ENCODE assay signal across 10 mouse cellular contexts in genomic region chr9:25519193-25519592, GRCm38 (mm10). TPM values are rescaled to one million over a fixed set of nuclear protein-coding genes. Genes with fewer than 3 reads are reported as not detected.
A peak's percentile ranks its signal among the peaks of the same experiment; 100 is the strongest.
DNase-seq lines count a peak whose midpoint lies in the region; ATAC-seq and TF ChIP-seq lines count a peak whose summit lies in the region.
"Had no signal": no experiment of that assay in that cellular context is flagged by ENCODE, and none has a peak within 500 bp of the region (broad histone marks: within the 10 kb centered on the region; RNA-seq: fewer than 3 reads in every experiment).

No protein-coding gene starts in this region.

- H3K27me3 ChIP-seq in kidney, postnatal 0 days (ENCODE audit: insufficient read depth, low read length) = no peaks in the 10 kb centered on the region
- no peaks in the 10 kb centered on the region for H3K27me3 ChIP-seq in heart, embryonic 16.5 days (ENCODE audit: control insufficient read depth, insufficient read depth, low read length)
- H3K27me3 ChIP-seq in thymus, adult 2 months (ENCODE audit: control insufficient read depth, insufficient read depth, low read length) = no peaks in the 10 kb centered on the region

- no peak overlapping the region for H3K27ac ChIP-seq in kidney, postnatal 0 days
- no peak overlapping the region for H3K27ac ChIP-seq in heart, embryonic 16.5 days (ENCODE audit: low read length)
- no peak overlapping the region for H3K27ac ChIP-seq in thymus, adult 2 months (ENCODE audit: control insufficient read depth, insufficient read depth, low read length)

- H3K4me3 ChIP-seq in kidney, postnatal 0 days (replicated peaks; ENCODE audit: low read depth, low read length) = no peak overlapping the region
- no peak overlapping the region for H3K4me3 ChIP-seq in heart, embryonic 16.5 days (ENCODE audit: low read length)
- no peak overlapping the region for H3K4me3 ChIP-seq in thymus, adult 2 months (ENCODE audit: control insufficient read depth, insufficient read depth, low read length)

- H3K4me2 ChIP-seq in kidney, postnatal 0 days (ENCODE audit: low read length) = no peak overlapping the region
- H3K4me2 ChIP-seq in heart, embryonic 16.5 days (ENCODE audit: low read depth, low read length) = 0 out of 2 replicates have a peak overlapping the region, but pooled peaks have one; percentile 4

- H3K9ac ChIP-seq in kidney, postnatal 0 days (ENCODE audit: low read depth, low read length) = no peak overlapping the region
- H3K9ac ChIP-seq in heart, embryonic 16.5 days (ENCODE audit: low read length) = no peak overlapping the region

- TF ChIP-seq CTCF in kidney, postnatal 0 days (IDR thresholded peaks at IDR 0.05; ENCODE audit: low read depth) = no peak
- TF ChIP-seq CTCF in thymus, adult 2 months (IDR thresholded peaks at IDR 0.05; ENCODE audit: borderline replicate concordance, control insufficient read depth, extremely low read depth, insufficient read depth, low read length, poor library complexity) = no peak

- ATAC-seq in kidney, postnatal 0 days (replicated peaks; ENCODE audit: low FRiP score, low read depth) = 0 out of 2 replicates have a peak, but pooled peaks have one; percentile 46
- peak; percentile 67 for ATAC-seq in heart, embryonic 16.5 days (replicated peaks; ENCODE audit: extremely low read depth, insufficient read depth, low FRiP score)

- no peak for DNase-seq in kidney, postnatal 0 days (ENCODE audit: low spot score)
- DNase-seq in kidney, adult 18-20 months = no peak
- peak; percentile 77 for DNase-seq in brain, adult 2 months (ENCODE audit: low read depth, low spot score)
- peak; percentile 65 to 70 for DNase-seq in cerebellum, postnatal 10 days
- DNase-seq in thymus, adult 2 months = no peak
- no peak for DNase-seq in testis, postnatal 10 days (ENCODE audit: low spot score)
- no peak for DNase-seq in embryo, embryonic 10 days (ENCODE audit: low spot score)
- DNase-seq: layer of hippocampus, postnatal 36 days; thymus, postnatal 14 days had no signal

- no peaks in the 10 kb centered on the region for H3K4me1 ChIP-seq in kidney, postnatal 0 days (replicated peaks; ENCODE audit: insufficient read depth, low read length)
- H3K4me1 ChIP-seq in heart, embryonic 16.5 days (ENCODE audit: control insufficient read depth, insufficient read depth, low read length) = peaks cover 57% of the 10 kb centered on the region
- peaks cover 13% of the 10 kb centered on the region for H3K4me1 ChIP-seq in thymus, adult 2 months (replicated peaks; ENCODE audit: control insufficient read depth, insufficient read depth, low read length)

- no peaks in the 10 kb centered on the region for H3K9me3 ChIP-seq in kidney, postnatal 0 days (replicated peaks; ENCODE audit: low read length)
- H3K9me3 ChIP-seq in heart, embryonic 16.5 days (replicated peaks; ENCODE audit: control insufficient read depth, low read length) = no peaks in the 10 kb centered on the region

- WGBS in kidney, postnatal 0 days = 53% methylated on average over 6 of the region's 6 CpGs
- WGBS in heart, embryonic 16.5 days = 37% methylated on average over 6 of the region's 6 CpGs
- WGBS in thymus, adult 2 months = 69% methylated on average over 6 of the region's 6 CpGs

- TF ChIP-seq POLR2A in thymus, adult 2 months (IDR thresholded peaks at IDR 0.05; ENCODE audit: control insufficient read depth, extremely low read depth, insufficient read depth, low read length, poor library complexity) = no peak

- H3K36me3 ChIP-seq in kidney, postnatal 0 days (ENCODE audit: insufficient read depth, low read length) = no peaks in the 10 kb centered on the region
- no peaks in the 10 kb centered on the region for H3K36me3 ChIP-seq in heart, embryonic 16.5 days (ENCODE audit: control insufficient read depth, insufficient read depth)
- no peaks in the 10 kb centered on the region for H3K36me3 ChIP-seq in thymus, adult 2 months (ENCODE audit: control insufficient read depth, insufficient read depth, low read length)

RNA-seq across cellular contexts. Expression of gene Eepd1, which starts 37.8 kb away (rescaled TPM):
- 5.1 and 5.4 TPM in 2 replicates for polyA plus RNA-seq in kidney, postnatal 0 days (2015; fragmentation: Nextera tagmentation; extraction: Ambion mirVana)
- 19.1 and 22.9 TPM in 2 replicates for polyA plus RNA-seq in heart, embryonic 16.5 days (2015; fragmentation: Nextera tagmentation; extraction: Ambion mirVana)
- polyA plus RNA-seq in thymus, adult 2 months (2012; rRNA removed) = 6.5 and 6.9 TPM in 2 replicates

Comparison
In these comparisons a context has a peak if more than half of its experiments do, and no peak if none do; other contexts are left out.
1. DNase-seq: peak in brain, adult 2 months (single experiment) and cerebellum, postnatal 10 days (2 of 2); none in kidney, postnatal 0 days (single experiment), kidney, adult 18-20 months (single experiment), thymus, adult 2 months (single experiment), testis, postnatal 10 days (single experiment) and embryo, embryonic 10 days (single experiment).